Mouse (Mus musculus) G1E (cell line): ENCODE results near the gene Iqcm. TPM values are rescaled to one million over a fixed set of nuclear protein-coding genes. Genes with fewer than 3 reads are reported as not detected.

Experiments used
- ATAC-seq: 2 replicates; pipeline ENCODE4 v1.8.0; 2016; ENCODE audit warnings: mild to moderate bottlenecking; ENCODE audit not compliant: insufficient number of reproducible peaks, poor library complexity, low FRiP score, severe bottlenecking; ENCODE audit errors: extremely low read depth
- DNase-seq: peaks from one replicate; pipeline ENCODE4 v3.0.0; 2012; ENCODE audit warnings: low spot score
- H3K27me3 ChIP-seq: 2 replicates; pipeline ENCODE4 v1.6.1; 2012; ENCODE audit warnings: mild to moderate bottlenecking, low read length, inconsistent platforms; ENCODE audit not compliant: insufficient read depth
- H3K36me3 ChIP-seq: replicated peaks from 2 replicates; pipeline ENCODE3; 2012; ENCODE audit warnings: mild to moderate bottlenecking, inconsistent platforms
- H3K4me1 ChIP-seq: 2 replicates; pipeline ENCODE4 v1.6.1; 2012; ENCODE audit warnings: low read depth, low read length, inconsistent platforms, mixed read lengths; ENCODE audit not compliant: insufficient read depth
- H3K4me3 ChIP-seq: 2 replicates; pipeline ENCODE4 v1.5.1; 2012; ENCODE audit warnings: low read depth, mild to moderate bottlenecking, inconsistent platforms, low read length, moderate library complexity, mixed read lengths
- H3K9me3 ChIP-seq: replicated peaks from 2 replicates; pipeline ENCODE4 v1.6.1; 2012; ENCODE audit warnings: inconsistent platforms
- CTCF ChIP-seq: IDR thresholded peaks from 2 replicates; pipeline ENCODE4 v1.5.1; 2012; ENCODE audit warnings: low read depth, low read length, inconsistent platforms, mixed read lengths
- GATA1 ChIP-seq: IDR thresholded peaks from 2 replicates; pipeline ENCODE4 v1.6.1; 2012; ENCODE audit warnings: borderline replicate concordance, low read length, inconsistent platforms, mixed read lengths
- GATA2 ChIP-seq: IDR thresholded peaks from 2 replicates; pipeline ENCODE4 v1.6.1; 2012; ENCODE audit warnings: low read depth, low read length, inconsistent platforms, borderline replicate concordance
- POLR2AphosphoS5 ChIP-seq: IDR thresholded peaks from 2 replicates; pipeline ENCODE4 v1.6.1; 2012; ENCODE audit warnings: low read depth, low read length, inconsistent platforms; ENCODE audit not compliant: insufficient replicate concordance
- TAL1 ChIP-seq: conservative IDR thresholded peaks from 2 replicates; pipeline ENCODE4 v1.6.1; 2012; ENCODE audit warnings: low read depth, low read length, inconsistent platforms, mixed read lengths
- polyA plus RNA-seq: library from polyadenylated mRNA; stranded (reverse); fragments of >175 nt; gene quantifications from 2 replicates; pipeline ENCODE4 v1.2.3, GENCODE M21; 2012
- total RNA-seq, 2 experiments: library from RNA; stranded (forward) in 1 of 2; stranded (reverse) in 1 of 2; fragments of 200-1000 nt in 1 of 2; fragments of >200 nt in 1 of 2; fragmentation: Nextera tagmentation in 1 of 2; gene quantifications; 2 replicates each; pipeline ENCODE4 v1.2.3; 2014 to 2017

The Iqcm gene
- total and polyA plus RNA-seq, 3 experiments: not detected

GRCm38 (mm10) chr8:75828468-75829132, 380.1 kb downstream of the Iqcm start:
- Histone ChIP-seq H3K9me3 (no peaks in the 10 kb centered on the region; the same call in 1 of the 2 replicates), H3K36me3 (no peaks in the 10 kb centered on the region), H3K4me3 (no peak overlapping the region), H3K4me1 (no peaks in the 10 kb centered on the region), H3K27me3 (no peaks in the 10 kb centered on the region)
- DNase-seq (no peak), ATAC-seq (no peak)
- TF ChIP-seq GATA1: no peak
- no peak for TF ChIP-seq POLR2AphosphoS5
- no peak for TF ChIP-seq CTCF
- TF ChIP-seq GATA2: no peak
- TF ChIP-seq TAL1: no peak

GRCm38 (mm10) chr8:75835245-75835644, 386.8 kb downstream of the Iqcm start:
- Histone ChIP-seq H3K9me3 (no peaks in the 10 kb centered on the region; the same call in 1 of the 2 replicates), H3K4me3 (no peak overlapping the region), H3K27me3 (no peaks in the 10 kb centered on the region), H3K36me3 (no peaks in the 10 kb centered on the region), H3K4me1 (no peaks in the 10 kb centered on the region)
- ATAC-seq: no peak
- TF ChIP-seq CTCF (no peak), GATA2 (no peak), TAL1 (no peak)
- no peak for DNase-seq

GRCm38 (mm10) chr8:75917603-75918344, 469.3 kb downstream of the Iqcm start:
- Histone ChIP-seq H3K4me1 (no peaks in the 10 kb centered on the region), H3K36me3 (no peaks in the 10 kb centered on the region), H3K9me3 (0 out of 2 replicates have a peak, but pooled peaks cover 2% of the 10 kb centered on the region), H3K27me3 (no peaks in the 10 kb centered on the region), H3K4me3 (no peak overlapping the region)
- TF ChIP-seq GATA1 (no peak), CTCF (no peak)
- ATAC-seq (no peak), DNase-seq (no peak)

GRCm38 (mm10) chr8:75949166-75949565, 500.7 kb downstream of the Iqcm start:
- no peaks in the 10 kb centered on the region for H3K9me3 ChIP-seq
- no peaks in the 10 kb centered on the region for H3K36me3 ChIP-seq
- TF ChIP-seq GATA2: no peak
- TF ChIP-seq CTCF: no peak
- no peak for TF ChIP-seq TAL1
- TF ChIP-seq GATA1: no peak
- no peak for TF ChIP-seq POLR2AphosphoS5
- H3K4me1 ChIP-seq: no peaks in the 10 kb centered on the region
- no peaks in the 10 kb centered on the region for H3K27me3 ChIP-seq
- no peak for DNase-seq
- ATAC-seq: no peak
- H3K4me3 ChIP-seq: no peak overlapping the region

GRCm38 (mm10) chr8:75956016-75956415, 507.5 kb downstream of the Iqcm start:
- Histone ChIP-seq H3K27me3 (no peaks in the 10 kb centered on the region), H3K36me3 (no peaks in the 10 kb centered on the region), H3K4me1 (no peaks in the 10 kb centered on the region), H3K4me3 (no peak overlapping the region), H3K9me3 (no peaks in the 10 kb centered on the region)
- TF ChIP-seq GATA2 (no peak), POLR2AphosphoS5 (no peak), GATA1 (no peak), CTCF (no peak), TAL1 (no peak)
- DNase-seq (no peak), ATAC-seq (no peak)

GRCm38 (mm10) chr8:76018501-76018900, 570.0 kb downstream of the Iqcm start:
- Histone ChIP-seq H3K9me3 (0 out of 2 replicates have a peak, but pooled peaks cover 6% of the 10 kb centered on the region), H3K4me3 (no peak overlapping the region), H3K36me3 (no peaks in the 10 kb centered on the region), H3K27me3 (no peaks in the 10 kb centered on the region), H3K4me1 (no peaks in the 10 kb centered on the region)
- no peak for DNase-seq
- TF ChIP-seq GATA2: no peak
- no peak for TF ChIP-seq GATA1
- no peak for TF ChIP-seq CTCF
- no peak for TF ChIP-seq TAL1
- no peak for TF ChIP-seq POLR2AphosphoS5
- no peak for ATAC-seq

Other genes with a start within 250 kb of the Iqcm start
- gene Rasd2, start 234.8 kb upstream of the Iqcm start, total RNA-seq (2014; fragmentation: Nextera tagmentation): not detected in 2 replicates
- gene Rasd2, start 234.8 kb upstream of the Iqcm start, total RNA-seq (2017): 0.11 TPM in 1 of 2 replicates, not detected in the other
- gene Rasd2, start 234.8 kb upstream of the Iqcm start, polyA plus RNA-seq: not detected in 2 replicates
- not detected in 2 replicates for gene Gm10358, start 42.1 kb upstream of the Iqcm start, total RNA-seq (2014; fragmentation: Nextera tagmentation)
- gene Gm10358, start 42.1 kb upstream of the Iqcm start, total RNA-seq (2017): 0.27 TPM in 1 of 2 replicates, not detected in the other
- gene Gm10358, start 42.1 kb upstream of the Iqcm start, polyA plus RNA-seq: 0.09 TPM in 1 of 2 replicates, not detected in the other